Mouse (Mus musculus) E14TG2a.4 (cell line): ENCODE results near the gene C330007P06Rik.
"Not testable (repeated sequence)": the region's sequence is repeated elsewhere in the genome, so short reads cannot be mapped to it uniquely, and the experiment has no call there.

Source experiments
- H3K27me3 ChIP-seq: 2 replicates; pipeline ENCODE4 v1.6.1; 2014; ENCODE audit warnings: low read length, control low read depth; ENCODE audit not compliant: insufficient read depth
- H3K36me3 ChIP-seq: 2 replicates; pipeline ENCODE4 v1.6.1; 2014; ENCODE audit warnings: low read length, control low read depth; ENCODE audit not compliant: insufficient read depth
- H3K4me1 ChIP-seq: replicated peaks from 2 replicates; pipeline ENCODE4 v1.6.1; 2014; ENCODE audit warnings: low read depth, low read length, control low read depth
- H3K4me3 ChIP-seq: replicated peaks from 2 replicates; pipeline ENCODE4 v1.5.1; 2014; ENCODE audit warnings: mild to moderate bottlenecking, low read length
- H3K9me3 ChIP-seq: 2 replicates; pipeline ENCODE4 v1.6.1; 2014; ENCODE audit warnings: low read length, control low read depth
- CTCF ChIP-seq: conservative IDR thresholded peaks from 2 replicates; pipeline ENCODE4 v1.5.1; 2014; ENCODE audit warnings: low read length
- NANOG ChIP-seq: IDR thresholded peaks from 2 replicates; pipeline ENCODE4 v1.6.1; 2014; ENCODE audit warnings: borderline replicate concordance, low read length, mixed read lengths
- POU5F1 ChIP-seq: IDR thresholded peaks from 2 replicates; pipeline ENCODE4 v1.6.1; 2014; ENCODE audit warnings: low read length, borderline replicate concordance

Gene C330007P06Rik

DNA sequence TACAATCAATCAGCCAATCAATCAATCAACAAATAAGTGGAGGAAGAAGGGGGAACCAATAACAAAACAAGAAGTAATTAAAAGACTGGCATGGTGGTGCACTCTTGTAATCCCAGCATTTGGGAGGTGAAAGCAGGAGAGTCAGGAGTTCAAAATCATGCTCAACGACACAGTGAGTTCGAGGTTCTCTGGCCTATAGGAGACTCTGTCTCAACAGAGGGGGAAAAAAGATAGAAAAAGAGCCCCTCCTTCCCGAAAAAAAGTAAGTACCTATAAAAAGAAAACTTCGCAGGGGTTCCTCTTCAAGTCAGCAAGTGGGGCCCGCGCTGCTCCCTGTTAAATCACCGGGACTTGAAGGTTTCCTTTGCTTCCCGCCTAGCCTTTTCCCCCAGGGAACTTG is at the start of gene C330007P06Rik, which contains the start of gene Ube2a:
TSS of gene C330007P06Rik (minus strand) at position 347 of the 400 bp plus-strand sequence.
TSS of gene Ube2a (plus strand) at position 136 of the 400 bp plus-strand sequence.
- peaks cover 16% of the 10 kb centered on the region for H3K36me3 ChIP-seq
- H3K4me1 ChIP-seq: peaks cover 14% of the 10 kb centered on the region; the same call in 1 of the 2 replicates
- peak within 1 kb of the TSS; percentile 87 for H3K4me3 ChIP-seq
- no peaks in the 10 kb centered on the region for H3K9me3 ChIP-seq
- no peaks in the 10 kb centered on the region for H3K27me3 ChIP-seq
- TF ChIP-seq NANOG: no peak
- no peak for TF ChIP-seq POU5F1
- TF ChIP-seq CTCF: no peak

GRCm38 (mm10) chrX:36921346-36921745 is 47.4 kb upstream of the C330007P06Rik start:
- Histone ChIP-seq H3K9me3 (no peaks in the 10 kb centered on the region), H3K4me3 (no peak overlapping the region), H3K36me3 (no peaks in the 10 kb centered on the region), H3K4me1 (no peaks in the 10 kb centered on the region), H3K27me3 (no peaks in the 10 kb centered on the region)
- TF ChIP-seq CTCF (no peak), NANOG (no peak), POU5F1 (no peak)

DNA sequence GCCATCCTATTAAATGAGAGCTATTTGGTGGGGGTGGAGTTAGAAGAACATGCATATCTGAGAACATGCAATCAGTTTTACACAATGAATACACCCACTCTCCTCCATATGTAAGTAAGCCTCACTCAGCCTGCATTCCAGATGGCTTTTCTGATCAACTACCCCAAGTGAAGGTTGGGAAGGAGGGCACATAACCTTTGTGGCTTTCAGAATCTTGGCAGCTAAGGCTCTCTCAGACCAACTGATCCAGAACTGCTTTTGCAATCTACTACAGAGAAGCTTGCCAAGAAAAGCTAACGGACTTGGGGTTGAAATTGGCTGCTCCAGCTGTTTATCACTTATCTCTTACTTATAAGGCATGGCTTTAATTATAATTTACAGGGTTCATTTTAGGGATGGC is 43.8 kb upstream of the C330007P06Rik start:
- no peaks in the 10 kb centered on the region for H3K27me3 ChIP-seq
- H3K4me3 ChIP-seq: no peak overlapping the region
- TF ChIP-seq CTCF: no peak
- no peak for TF ChIP-seq POU5F1
- no peak for TF ChIP-seq NANOG
- H3K9me3 ChIP-seq: no peaks in the 10 kb centered on the region
- H3K4me1 ChIP-seq: 0 out of 2 replicates have a peak, but pooled peaks cover 4% of the 10 kb centered on the region
- H3K36me3 ChIP-seq: no peaks in the 10 kb centered on the region

- H3K9me3 ChIP-seq: no peaks in the 10 kb centered on the region
- H3K4me3 ChIP-seq: no peak overlapping the region
- H3K36me3 ChIP-seq: no peaks in the 10 kb centered on the region
- no peaks in the 10 kb centered on the region for H3K27me3 ChIP-seq
- TF ChIP-seq CTCF (peak; percentile 55), POU5F1 (no peak), NANOG (no peak)
- H3K4me1 ChIP-seq: 0 out of 2 replicates have a peak, but pooled peaks cover 4% of the 10 kb centered on the region
Measured at GRCm38 (mm10) chrX:36911343-36911742, 37.4 kb upstream of the C330007P06Rik start.

- H3K9me3 ChIP-seq: no peaks in the 10 kb centered on the region
- no peaks in the 10 kb centered on the region for H3K36me3 ChIP-seq
- TF ChIP-seq POU5F1 (no peak), CTCF (no peak), NANOG (no peak)
- H3K4me3 ChIP-seq: no peak overlapping the region
- no peaks in the 10 kb centered on the region for H3K27me3 ChIP-seq
- H3K4me1 ChIP-seq: peaks cover 9% of the 10 kb centered on the region
Measured at GRCm38 (mm10) chrX:36906539-36906938, 32.6 kb upstream of the C330007P06Rik start.

GRCm38 (mm10) chrX:36903115-36903768 is 29.3 kb upstream of the C330007P06Rik start:
- Histone ChIP-seq H3K36me3 (0 out of 2 replicates have a peak, but pooled peaks cover 5% of the 10 kb centered on the region), H3K27me3 (no peaks in the 10 kb centered on the region), H3K9me3 (no peaks in the 10 kb centered on the region), H3K4me3 (peak overlapping the region; percentile 83), H3K4me1 (peaks cover 12% of the 10 kb centered on the region)
- no peak for TF ChIP-seq CTCF
- TF ChIP-seq NANOG: no peak
- TF ChIP-seq POU5F1: no peak

DNA sequence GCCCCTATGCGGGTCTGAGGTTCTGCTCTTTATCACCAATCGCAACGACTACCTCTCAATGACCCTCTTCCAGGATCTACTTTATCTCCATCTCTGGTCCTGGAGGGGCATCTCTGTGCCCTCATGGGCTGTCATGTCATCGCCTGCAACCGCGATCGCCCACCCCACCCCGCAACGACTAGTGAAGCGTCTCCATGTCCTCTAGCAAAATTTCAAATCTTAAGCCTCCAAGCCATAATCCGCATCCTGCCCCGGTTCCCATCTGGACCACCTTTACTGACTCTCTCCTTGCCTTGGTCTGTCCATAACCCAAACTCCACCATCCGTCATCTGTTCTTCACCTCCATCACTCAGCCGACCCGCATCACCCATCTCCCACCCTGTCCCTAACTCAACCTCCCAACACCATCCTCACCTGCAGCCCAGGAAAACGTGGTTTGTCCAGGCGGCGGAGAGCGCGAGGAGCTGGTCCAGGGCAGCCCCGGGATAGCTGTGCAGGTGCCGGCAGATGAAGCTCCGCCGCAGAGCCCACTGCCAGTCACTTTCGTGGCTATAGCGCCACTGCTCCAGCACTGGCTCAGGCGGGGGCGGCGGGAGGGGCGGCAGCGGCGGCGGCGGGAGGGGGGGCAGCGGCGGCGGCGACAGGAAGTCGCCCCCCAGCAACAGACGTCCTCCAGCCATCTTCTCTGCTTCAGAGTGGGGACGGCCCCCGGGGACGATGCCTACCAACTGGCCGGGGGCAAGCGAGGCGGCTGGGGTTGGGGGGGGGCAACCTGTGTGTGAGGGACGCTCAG is 28.6 kb upstream of the C330007P06Rik start, which contains the start of gene Nkrf:
TSS of gene Nkrf (minus strand) at position 579 of the 794 bp plus-strand sequence.
- H3K4me1 ChIP-seq: peaks cover 12% of the 10 kb centered on the region
- TF ChIP-seq POU5F1 (no peak), NANOG (no peak), CTCF (no peak)
- H3K4me3 ChIP-seq: peak within 1 kb of the TSS; percentile 83
- 0 out of 2 replicates have a peak, but pooled peaks cover 5% of the 10 kb centered on the region for H3K36me3 ChIP-seq
- no peaks in the 10 kb centered on the region for H3K27me3 ChIP-seq
- H3K9me3 ChIP-seq: no peaks in the 10 kb centered on the region

GRCm38 (mm10) chrX:36901655-36902054 is 27.7 kb upstream of the C330007P06Rik start:
- TF ChIP-seq POU5F1 (no peak), NANOG (no peak), CTCF (no peak)
- peaks cover 12% of the 10 kb centered on the region for H3K4me1 ChIP-seq
- H3K9me3 ChIP-seq: no peaks in the 10 kb centered on the region

DNA sequence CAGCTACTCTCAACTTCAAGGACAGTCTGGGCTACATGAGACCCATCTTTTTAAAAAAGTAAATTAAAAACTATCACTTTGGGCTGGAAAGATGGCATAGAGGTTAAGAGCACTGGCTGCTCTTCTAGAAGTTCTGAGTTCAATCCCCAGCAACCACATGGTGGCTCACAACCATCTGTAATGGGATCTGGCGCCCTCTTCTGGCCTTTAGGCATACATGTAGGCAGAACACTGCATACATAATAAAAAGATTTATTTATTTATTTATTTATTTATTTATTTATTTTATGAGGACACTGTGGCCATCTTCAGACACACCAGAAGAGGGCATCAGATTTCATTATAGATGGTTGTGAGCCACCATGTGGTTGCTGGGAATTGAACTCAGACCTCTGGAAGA is 25.0 kb upstream of the C330007P06Rik start:
- H3K27me3 ChIP-seq, H3K4me1 ChIP-seq, H3K9me3 ChIP-seq, H3K4me3 ChIP-seq, H3K36me3 ChIP-seq: not testable (repeated sequence)
- TF ChIP-seq CTCF: 0 out of 2 replicates have a peak, but pooled peaks have one; percentile 22

More at GRCm38 (mm10) chrX:36901655-36902054, 27.7 kb upstream of the C330007P06Rik start:
- Histone ChIP-seq H3K4me3 (peak overlapping the region; percentile 83), H3K27me3 (no peaks in the 10 kb centered on the region), H3K36me3 (0 out of 2 replicates have a peak, but pooled peaks cover 5% of the 10 kb centered on the region)
